24 mouse cellular contexts compared by ENCODE assay signal in the genomic region with DNA sequence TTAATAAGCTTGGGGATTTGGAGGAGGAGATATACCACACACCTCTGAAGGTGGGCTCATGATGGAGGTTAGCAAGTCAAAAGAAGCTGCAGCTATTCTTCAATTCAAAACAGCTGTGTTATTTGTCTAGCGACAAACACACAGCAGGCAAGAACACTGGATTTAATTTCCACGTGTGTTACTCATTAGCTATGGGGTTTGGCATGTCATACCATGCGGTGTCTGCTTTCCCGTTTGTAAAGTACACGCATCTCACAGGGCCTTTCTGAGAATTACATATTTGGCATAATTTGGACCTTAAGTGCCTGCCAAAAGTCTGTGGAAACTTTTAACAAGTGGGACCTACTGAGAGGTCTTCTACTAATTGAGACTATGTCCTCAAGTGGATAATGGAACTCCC.
A peak's percentile ranks its signal among the peaks of the same experiment; 100 is the strongest.
DNase-seq lines count a peak whose midpoint lies in the region; ATAC-seq and TF ChIP-seq lines count a peak whose summit lies in the region.
"Had no signal": no experiment of that assay in that cellular context is flagged by ENCODE, and none has a peak within 500 bp of the region (broad histone marks: within the 10 kb centered on the region; RNA-seq: fewer than 3 reads in every experiment).

No protein-coding gene starts in this region.

- DNase-seq in forebrain, postnatal 0 days, result no peak
- DNase-seq in midbrain, embryonic 11.5 days (ENCODE audit: low spot score, missing footprints), result no peak
- peak; percentile 29 for DNase-seq in limb, embryonic 11.5 days (ENCODE audit: low spot score)
- DNase-seq in gastrocnemius, postnatal 36 days, result no peak
- no peak for DNase-seq in right cerebral cortex, postnatal 10 days (ENCODE audit: low spot score in 2 of 2)
- DNase-seq: adrenal gland, postnatal 14 days; cerebellum, adult 2 months; heart, adult 18-20 months; heart, postnatal 10 days; kidney, adult 18-20 months; kidney, postnatal 4 days; left cerebral cortex, postnatal 4 days; right cerebral cortex, postnatal 4 days; thymus, postnatal 14 days had no signal

- TF ChIP-seq CTCF in forebrain, postnatal 0 days (IDR thresholded peaks at IDR 0.05; ENCODE audit: low read depth), result no peak

- no peaks in the 10 kb centered on the region for H3K27me3 ChIP-seq in forebrain, postnatal 0 days (ENCODE audit: insufficient read depth, low read length)
- H3K27me3 ChIP-seq in forebrain, embryonic 13.5 days, result no peaks in the 10 kb centered on the region
- H3K27me3 ChIP-seq in midbrain, embryonic 16.5 days (ENCODE audit: control insufficient read depth, insufficient read depth, low read depth, low read length), result no peaks in the 10 kb centered on the region
- no peaks in the 10 kb centered on the region; the same call in 1 of the 2 replicates for H3K27me3 ChIP-seq in midbrain, embryonic 11.5 days (ENCODE audit: control insufficient read depth, insufficient read depth, low read length)
- H3K27me3 ChIP-seq in limb, embryonic 11.5 days (ENCODE audit: control insufficient read depth, insufficient read depth, low read length), result no peaks in the 10 kb centered on the region
- H3K27me3 ChIP-seq: heart, embryonic 12.5 days; neural tube, embryonic 13.5 days had no signal

- H3K4me3 ChIP-seq in forebrain, postnatal 0 days (ENCODE audit: low read depth, low read length), result no peak overlapping the region
- H3K4me3 ChIP-seq in forebrain, embryonic 13.5 days, result no peak overlapping the region
- no peak overlapping the region for H3K4me3 ChIP-seq in midbrain, embryonic 16.5 days (ENCODE audit: low read depth, low read length)
- H3K4me3 ChIP-seq in midbrain, embryonic 11.5 days (ENCODE audit: low read depth, low read length), result no peak overlapping the region
- no peak overlapping the region for H3K4me3 ChIP-seq in limb, embryonic 11.5 days (ENCODE audit: low read depth, low read length)
- H3K4me3 ChIP-seq: heart, embryonic 12.5 days; hindbrain, embryonic 10.5 days; midbrain, embryonic 12.5 days; myocyte; neural tube, embryonic 13.5 days had no signal

- H3K27ac ChIP-seq in forebrain, postnatal 0 days (ENCODE audit: low read depth, low read length), result no peak overlapping the region
- no peak overlapping the region for H3K27ac ChIP-seq in forebrain, embryonic 13.5 days
- 0 out of 2 replicates have a peak overlapping the region, but pooled peaks have one; percentile 8 for H3K27ac ChIP-seq in midbrain, embryonic 16.5 days (ENCODE audit: low read length)
- H3K27ac ChIP-seq in midbrain, embryonic 11.5 days (ENCODE audit: low read depth, low read length), result no peak overlapping the region
- H3K27ac ChIP-seq in limb, embryonic 11.5 days (replicated peaks; ENCODE audit: low read depth, low read length), result no peak overlapping the region
- H3K27ac ChIP-seq: hindbrain, embryonic 10.5 days; midbrain, embryonic 12.5 days; neural tube, embryonic 13.5 days had no signal

- no peak overlapping the region for H3K4me2 ChIP-seq in forebrain, postnatal 0 days (ENCODE audit: low read depth)
- H3K4me2 ChIP-seq in forebrain, embryonic 13.5 days, result no peak overlapping the region
- peak overlapping the region; percentile 5; the same call in 1 of the 2 replicates for H3K4me2 ChIP-seq in midbrain, embryonic 16.5 days (ENCODE audit: low read length)
- no peak overlapping the region for H3K4me2 ChIP-seq in midbrain, embryonic 11.5 days
- no peak overlapping the region for H3K4me2 ChIP-seq in limb, embryonic 11.5 days (ENCODE audit: low read depth, severe bottlenecking)
- H3K4me2 ChIP-seq: heart, embryonic 12.5 days; midbrain, embryonic 12.5 days had no signal

- no peaks in the 10 kb centered on the region for H3K36me3 ChIP-seq in forebrain, postnatal 0 days (ENCODE audit: insufficient read depth)
- no peaks in the 10 kb centered on the region for H3K36me3 ChIP-seq in forebrain, embryonic 13.5 days (ENCODE audit: poor library complexity, severe bottlenecking)
- H3K36me3 ChIP-seq in midbrain, embryonic 16.5 days (ENCODE audit: control insufficient read depth, insufficient read depth, low read length), result no peaks in the 10 kb centered on the region
- H3K36me3 ChIP-seq in midbrain, embryonic 11.5 days (ENCODE audit: control insufficient read depth, insufficient read depth, low read length), result no peaks in the 10 kb centered on the region
- no peaks in the 10 kb centered on the region for H3K36me3 ChIP-seq in limb, embryonic 11.5 days (ENCODE audit: control insufficient read depth, insufficient read depth, low read length)
- H3K36me3 ChIP-seq: heart, embryonic 12.5 days; hindbrain, embryonic 10.5 days; midbrain, embryonic 12.5 days; neural tube, embryonic 13.5 days had no signal

- peak; percentile 18; the same call in 1 of the 2 replicates for ATAC-seq in forebrain, postnatal 0 days
- no peak for ATAC-seq in forebrain, embryonic 13.5 days
- peak; percentile 51; the same call in 1 of the 2 replicates for ATAC-seq in midbrain, embryonic 16.5 days
- no peak for ATAC-seq in midbrain, embryonic 11.5 days (ENCODE audit: low FRiP score)
- ATAC-seq in limb, embryonic 11.5 days (ENCODE audit: insufficient number of reproducible peaks, low FRiP score, low TSS enrichment, low read depth), result no peak
- ATAC-seq: CD4-positive, CD25-positive, alpha-beta regulatory T cell, adult 4 months; inflammation-experienced regulatory T-cells, adult 6 months; lung, postnatal 0 days had no signal

- 54% methylated on average over 5 of the region's 5 CpGs for WGBS in forebrain, postnatal 0 days
- 67% methylated on average over 5 of the region's 5 CpGs for WGBS in forebrain, embryonic 13.5 days
- 68% methylated on average over 5 of the region's 5 CpGs for WGBS in midbrain, embryonic 16.5 days
- WGBS in midbrain, embryonic 11.5 days, result 76% methylated on average over 5 of the region's 5 CpGs
- 16% methylated on average over 5 of the region's 5 CpGs for WGBS in limb, embryonic 11.5 days

- no peaks in the 10 kb centered on the region for H3K9me3 ChIP-seq in forebrain, postnatal 0 days (ENCODE audit: low read length)
- no peaks in the 10 kb centered on the region for H3K9me3 ChIP-seq in forebrain, embryonic 13.5 days (replicated peaks)
- no peaks in the 10 kb centered on the region for H3K9me3 ChIP-seq in midbrain, embryonic 16.5 days (replicated peaks; ENCODE audit: control insufficient read depth, low read length, poor library complexity, severe bottlenecking)
- no peaks in the 10 kb centered on the region for H3K9me3 ChIP-seq in midbrain, embryonic 11.5 days (ENCODE audit: control insufficient read depth, low read length)
- no peaks in the 10 kb centered on the region for H3K9me3 ChIP-seq in limb, embryonic 11.5 days (ENCODE audit: control insufficient read depth, low read length)
- H3K9me3 ChIP-seq: heart, embryonic 12.5 days; hindbrain, embryonic 10.5 days; midbrain, embryonic 12.5 days; neural tube, embryonic 13.5 days had no signal

- 0 out of 2 replicates have a peak, but pooled peaks cover 5% of the 10 kb centered on the region for H3K4me1 ChIP-seq in forebrain, postnatal 0 days (ENCODE audit: insufficient read depth)
- peaks cover 27% of the 10 kb centered on the region for H3K4me1 ChIP-seq in forebrain, embryonic 13.5 days
- peaks cover 15% of the 10 kb centered on the region for H3K4me1 ChIP-seq in midbrain, embryonic 16.5 days (ENCODE audit: control insufficient read depth, insufficient read depth, low read length)
- H3K4me1 ChIP-seq in midbrain, embryonic 11.5 days (ENCODE audit: control insufficient read depth, insufficient read depth, low read length), result peaks cover 4% of the 10 kb centered on the region; the same call in 1 of the 2 replicates
- peaks cover 20% of the 10 kb centered on the region; the same call in 1 of the 2 replicates for H3K4me1 ChIP-seq in limb, embryonic 11.5 days (ENCODE audit: control insufficient read depth, insufficient read depth, low read length)

- intact Hi-C loops in gastrocnemius, postnatal 36 days (cut with DNase I), result no loop called here

- H3K9ac ChIP-seq in forebrain, postnatal 0 days, result no peak overlapping the region
- H3K9ac ChIP-seq in forebrain, embryonic 13.5 days, result no peak overlapping the region
- no peak overlapping the region for H3K9ac ChIP-seq in midbrain, embryonic 16.5 days (ENCODE audit: low read depth, low read length)
- no peak overlapping the region for H3K9ac ChIP-seq in midbrain, embryonic 11.5 days (ENCODE audit: low read length)
- H3K9ac ChIP-seq in limb, embryonic 11.5 days (ENCODE audit: low read length), result no peak overlapping the region
- H3K9ac ChIP-seq: heart, embryonic 12.5 days; midbrain, embryonic 12.5 days; neural tube, embryonic 13.5 days had no signal

Comparison
In these comparisons a context has a peak if more than half of its experiments do, and no peak if none do; other contexts are left out.
1. ATAC-seq: peak in forebrain, postnatal 0 days (single experiment) and midbrain, embryonic 16.5 days (single experiment); none in forebrain, embryonic 13.5 days (single experiment), midbrain, embryonic 11.5 days (single experiment) and limb, embryonic 11.5 days (single experiment).